Mouse (Mus musculus) G1E (cell line): ENCODE data around the gene Ptpn14.

Experiments used
- CTCF ChIP-seq: IDR thresholded peaks from 2 replicates; pipeline ENCODE4 v1.5.1; 2012; ENCODE audit warnings: low read depth, low read length, inconsistent platforms, mixed read lengths
- POLR2AphosphoS5 ChIP-seq: IDR thresholded peaks from 2 replicates; pipeline ENCODE4 v1.6.1; 2012; ENCODE audit warnings: low read depth, low read length, inconsistent platforms; ENCODE audit not compliant: insufficient replicate concordance

DNA sequence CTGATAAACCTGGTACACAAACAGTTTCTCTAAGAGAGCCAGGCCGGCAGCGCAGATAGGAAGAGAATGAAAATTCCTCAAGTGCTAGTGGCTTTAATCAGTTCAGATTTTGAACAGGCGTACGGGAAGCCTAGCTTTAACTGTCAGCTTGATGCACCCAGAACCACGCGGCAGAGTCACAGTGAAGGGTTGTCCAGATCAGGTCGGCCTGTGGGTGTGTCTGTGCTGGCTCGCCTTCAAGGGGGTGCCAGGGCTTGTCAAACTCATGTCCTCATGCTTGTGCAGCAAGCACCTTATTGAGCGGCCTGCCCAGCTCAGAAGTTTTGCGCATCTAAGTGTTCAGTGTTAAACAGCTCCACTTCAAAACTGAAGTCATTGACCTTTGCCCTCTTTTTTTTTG, 44.6 kb downstream of the Ptpn14 start:
- no peak for TF ChIP-seq CTCF
- no peak for TF ChIP-seq POLR2AphosphoS5
